Mouse (Mus musculus): ENCODE data around the gene Bsn. TPM values are rescaled to one million over a fixed set of nuclear protein-coding genes. Genes with fewer than 3 reads are reported as not detected.

Gene Bsn
- polyA plus RNA-seq, 1 experiment from 2014 or later: 0.25 TPM

GRCm38 (mm10) chr9:108067199-108067598 lies 123.0 kb downstream of the Bsn start:
- H3K4me1 ChIP-seq (replicated peaks; ENCODE audit: insufficient read depth, low read length): no peaks in the 10 kb centered on the region
- no peak overlapping the region for H3K4me3 ChIP-seq (replicated peaks; ENCODE audit: low read depth, low read length)
- ATAC-seq (replicated peaks; ENCODE audit: low FRiP score, low read depth): no peak
- no peak overlapping the region for H3K4me2 ChIP-seq (ENCODE audit: low read length)
- 85% methylated on average over 7 of the region's 7 CpGs for WGBS
- H3K9ac ChIP-seq (ENCODE audit: low read depth, low read length): no peak overlapping the region
- H3K27me3 ChIP-seq (ENCODE audit: insufficient read depth, low read length): no peaks in the 10 kb centered on the region
- H3K9me3 ChIP-seq (replicated peaks; ENCODE audit: low read length): no peaks in the 10 kb centered on the region
- no peak for DNase-seq (ENCODE audit: low spot score)
- peak; percentile 44; the same call in 1 of the 2 replicates for TF ChIP-seq CTCF (IDR thresholded peaks at IDR 0.05; ENCODE audit: low read depth)
- no peak overlapping the region for H3K27ac ChIP-seq
- peaks cover 32% of the 10 kb centered on the region for H3K36me3 ChIP-seq (ENCODE audit: insufficient read depth, low read length)

- 35% methylated on average over 5 of the region's 5 CpGs for WGBS
These were observed 124.6 kb downstream of the Bsn start for GRCm38 (mm10) chr9:108065491-108066011.

DNA sequence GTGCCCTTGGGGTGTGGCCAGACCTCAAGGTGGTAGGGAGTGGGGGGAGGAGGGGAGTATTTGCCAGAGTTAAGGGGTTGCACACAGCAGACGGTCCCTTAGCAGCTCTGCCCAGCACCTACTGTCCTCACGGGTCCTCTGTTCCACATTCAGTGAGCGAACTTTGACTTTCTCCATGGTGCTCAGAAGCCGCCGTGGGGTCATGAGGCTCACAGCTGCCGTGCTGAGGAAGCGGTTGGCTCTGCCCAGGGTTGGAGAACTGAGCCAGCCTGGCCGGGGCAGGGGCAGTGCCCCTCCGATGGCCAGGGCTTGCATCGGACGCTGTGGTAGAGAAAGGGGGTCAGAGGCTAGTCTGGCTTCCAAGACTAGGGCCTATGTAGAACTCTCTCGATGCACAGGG lies 126.8 kb downstream of the Bsn start:
- 85% methylated on average over 12 of the region's 12 CpGs for WGBS
- no peaks in the 10 kb centered on the region for H3K9me3 ChIP-seq (replicated peaks; ENCODE audit: low read length)
- no peaks in the 10 kb centered on the region for H3K27me3 ChIP-seq (ENCODE audit: insufficient read depth, low read length)
- H3K27ac ChIP-seq: no peak overlapping the region
- ATAC-seq (replicated peaks; ENCODE audit: low FRiP score, low read depth) (no peak; the same call in 1 of the 2 replicates), DNase-seq (ENCODE audit: low spot score) (no peak)
- no peak overlapping the region for H3K9ac ChIP-seq (ENCODE audit: low read depth, low read length)
- no peaks in the 10 kb centered on the region for H3K4me1 ChIP-seq (replicated peaks; ENCODE audit: insufficient read depth, low read length)
- H3K4me2 ChIP-seq (ENCODE audit: low read length): no peak overlapping the region
- TF ChIP-seq CTCF (IDR thresholded peaks at IDR 0.05; ENCODE audit: low read depth): no peak
- H3K36me3 ChIP-seq (ENCODE audit: insufficient read depth, low read length): peaks cover 35% of the 10 kb centered on the region
- H3K4me3 ChIP-seq (replicated peaks; ENCODE audit: low read depth, low read length): no peak overlapping the region

More at GRCm38 (mm10) chr9:108065491-108066011, 124.6 kb downstream of the Bsn start:
- no peaks in the 10 kb centered on the region for H3K9me3 ChIP-seq (replicated peaks; ENCODE audit: low read length)
- TF ChIP-seq CTCF (IDR thresholded peaks at IDR 0.05; ENCODE audit: low read depth): peak; percentile 79
- no peak overlapping the region for H3K9ac ChIP-seq (ENCODE audit: low read depth, low read length)
- peak; percentile 72 for DNase-seq (ENCODE audit: low spot score)
- H3K36me3 ChIP-seq (ENCODE audit: insufficient read depth, low read length): peaks cover 33% of the 10 kb centered on the region
- H3K27me3 ChIP-seq (ENCODE audit: insufficient read depth, low read length): no peaks in the 10 kb centered on the region
- no peak overlapping the region for H3K4me3 ChIP-seq (replicated peaks; ENCODE audit: low read depth, low read length)
- H3K27ac ChIP-seq: no peak overlapping the region
- H3K4me1 ChIP-seq (replicated peaks; ENCODE audit: insufficient read depth, low read length): no peaks in the 10 kb centered on the region
- H3K4me2 ChIP-seq (ENCODE audit: low read length): no peak overlapping the region
- ATAC-seq (replicated peaks; ENCODE audit: low FRiP score, low read depth): no peak; the same call in 1 of the 2 replicates

DNA sequence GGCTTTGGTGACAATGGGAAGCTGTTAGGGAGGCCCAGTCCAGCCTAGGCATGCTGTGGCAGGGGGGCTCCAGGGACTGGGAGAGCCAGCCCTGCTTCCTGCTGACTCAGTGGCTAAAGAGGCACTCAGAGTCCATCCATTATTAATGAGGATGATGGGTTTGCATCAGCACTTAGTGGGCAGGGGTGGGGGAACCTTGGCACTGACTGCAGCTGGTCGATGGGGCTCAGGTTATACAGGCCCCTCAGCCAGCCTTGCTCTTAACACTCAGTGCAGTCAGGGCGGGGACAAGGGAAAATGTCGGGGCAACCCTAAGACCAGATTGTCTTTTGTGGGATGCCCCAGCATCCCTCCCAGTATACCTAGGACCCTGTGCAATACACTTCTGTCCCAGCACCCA lies 128.0 kb downstream of the Bsn start:
- ATAC-seq (replicated peaks; ENCODE audit: low FRiP score, low read depth) (no peak), DNase-seq (ENCODE audit: low spot score) (no peak)
- 94% methylated on average over 3 of the region's 3 CpGs for WGBS
- no peak for TF ChIP-seq CTCF (IDR thresholded peaks at IDR 0.05; ENCODE audit: low read depth)
- no peak overlapping the region for H3K9ac ChIP-seq (ENCODE audit: low read depth, low read length)
- H3K9me3 ChIP-seq (replicated peaks; ENCODE audit: low read length): no peaks in the 10 kb centered on the region
- peaks cover 45% of the 10 kb centered on the region for H3K36me3 ChIP-seq (ENCODE audit: insufficient read depth, low read length)
- H3K27ac ChIP-seq: no peak overlapping the region
- H3K4me2 ChIP-seq (ENCODE audit: low read length): no peak overlapping the region
- H3K27me3 ChIP-seq (ENCODE audit: insufficient read depth, low read length): no peaks in the 10 kb centered on the region
- H3K4me3 ChIP-seq (replicated peaks; ENCODE audit: low read depth, low read length): no peak overlapping the region
- no peaks in the 10 kb centered on the region for H3K4me1 ChIP-seq (replicated peaks; ENCODE audit: insufficient read depth, low read length)

GRCm38 (mm10) chr9:108058291-108058690 lies 131.9 kb downstream of the Bsn start:
- no peak for TF ChIP-seq CTCF (IDR thresholded peaks at IDR 0.05; ENCODE audit: low read depth)
- 92% methylated on average over 9 of the region's 9 CpGs for WGBS
- no peak for DNase-seq (ENCODE audit: low spot score)
- Histone ChIP-seq H3K36me3 (ENCODE audit: insufficient read depth, low read length) (peaks cover 52% of the 10 kb centered on the region), H3K27ac (no peak overlapping the region), H3K4me1 (replicated peaks; ENCODE audit: insufficient read depth, low read length) (peaks cover under 1% of the 10 kb centered on the region; the same call in 1 of the 2 replicates), H3K9ac (ENCODE audit: low read depth, low read length) (no peak overlapping the region), H3K4me3 (replicated peaks; ENCODE audit: low read depth, low read length) (no peak overlapping the region), H3K9me3 (replicated peaks; ENCODE audit: low read length) (no peaks in the 10 kb centered on the region), H3K27me3 (ENCODE audit: insufficient read depth, low read length) (no peaks in the 10 kb centered on the region), H3K4me2 (ENCODE audit: low read length) (no peak overlapping the region)
- no peak for ATAC-seq (replicated peaks; ENCODE audit: low FRiP score, low read depth)

DNA sequence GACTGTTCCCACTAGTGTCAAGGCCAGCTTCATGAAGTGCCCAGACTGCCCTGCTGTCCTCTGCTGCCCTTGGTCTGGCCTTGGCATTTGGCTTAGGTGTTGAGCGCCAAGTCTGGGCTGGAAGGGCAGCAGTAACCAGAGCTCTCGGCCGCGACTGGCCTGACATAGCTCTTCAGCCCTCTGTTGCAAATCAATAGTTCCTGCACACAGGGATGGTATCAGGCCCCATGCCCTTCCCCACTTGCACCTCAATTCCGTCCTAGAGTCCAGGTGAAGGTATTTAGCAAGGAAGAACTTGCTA lies 133.0 kb downstream of the Bsn start:
- Histone ChIP-seq H3K27me3 (ENCODE audit: insufficient read depth, low read length) (no peaks in the 10 kb centered on the region), H3K27ac (no peak overlapping the region), H3K4me3 (replicated peaks; ENCODE audit: low read depth, low read length) (no peak overlapping the region), H3K4me1 (replicated peaks; ENCODE audit: insufficient read depth, low read length) (peaks cover 3% of the 10 kb centered on the region; the same call in 1 of the 2 replicates), H3K36me3 (ENCODE audit: insufficient read depth, low read length) (peaks cover 44% of the 10 kb centered on the region), H3K4me2 (ENCODE audit: low read length) (no peak overlapping the region), H3K9ac (ENCODE audit: low read depth, low read length) (no peak overlapping the region), H3K9me3 (replicated peaks; ENCODE audit: low read length) (no peaks in the 10 kb centered on the region)
- no peak for TF ChIP-seq CTCF (IDR thresholded peaks at IDR 0.05; ENCODE audit: low read depth)
- DNase-seq (ENCODE audit: low spot score) (no peak), ATAC-seq (replicated peaks; ENCODE audit: low FRiP score, low read depth) (no peak)
- WGBS: 87% methylated on average over 5 of the region's 5 CpGs

All from kidney, postnatal 0 days (tissue).